Mouse (Mus musculus) spleen, adult 2 months (tissue): ENCODE data around the gene Dirc2.

Experiments
- CTCF ChIP-seq: fragments of 200-500 bp; IDR thresholded peaks from 2 replicates; pipeline ENCODE4 v1.5.1; 2011; ENCODE audit warnings: mild to moderate bottlenecking, inconsistent platforms; ENCODE audit not compliant: insufficient read depth, insufficient read length, insufficient replicate concordance; ENCODE audit errors: extremely low read depth
- POLR2A ChIP-seq: fragments of 200-500 bp; IDR thresholded peaks from 2 replicates; pipeline ENCODE4 v1.6.1; 2011; ENCODE audit warnings: low read depth, low read length, inconsistent platforms

GRCm38 (mm10) chr16:35704796-35705195, 64.4 kb downstream of the Dirc2 start:
- no peak for TF ChIP-seq CTCF
- TF ChIP-seq POLR2A: no peak
